Mouse (Mus musculus): Measurements from ENCODE around the gene Utp14a. TPM values are rescaled to one million over a fixed set of nuclear protein-coding genes. Genes with fewer than 3 reads are reported as not detected.
A peak's percentile ranks its signal among the peaks of the same experiment; 100 is the strongest.

Utp14a gene
- polyA plus RNA-seq, 1 experiment from 2014 or later: 20.7 TPM

GRCm38 (mm10) chrX:48257011-48257410, 349 bp downstream of the Utp14a start:
- Histone ChIP-seq H3K27ac (ENCODE audit: low read length) (peak overlapping the region; percentile 56; the same call in 1 of the 2 replicates), H3K4me1 (replicated peaks; ENCODE audit: control insufficient read depth, insufficient read depth, low read length) (peaks cover 5% of the 10 kb centered on the region; the same call in 1 of the 2 replicates), H3K9me3 (ENCODE audit: control insufficient read depth, low read length) (no peaks in the 10 kb centered on the region), H3K36me3 (ENCODE audit: control insufficient read depth, insufficient read depth) (no peaks in the 10 kb centered on the region), H3K4me2 (ENCODE audit: low read length) (peak overlapping the region; percentile 57), H3K9ac (replicated peaks; ENCODE audit: low read depth, low read length) (peak overlapping the region; percentile 51), H3K4me3 (replicated peaks; ENCODE audit: low read length) (peak overlapping the region; percentile 64), H3K27me3 (replicated peaks; ENCODE audit: control insufficient read depth, insufficient read depth, low read length) (no peaks in the 10 kb centered on the region)
- 18% methylated on average over 16 of the region's 16 CpGs for WGBS
- ATAC-seq: no peak

GRCm38 (mm10) chrX:48271671-48272070, 15.0 kb downstream of the Utp14a start:
- WGBS: 85% methylated on average over 4 of the region's 4 CpGs
- H3K27ac ChIP-seq (ENCODE audit: low read length): no peak overlapping the region
- no peak overlapping the region for H3K9ac ChIP-seq (replicated peaks; ENCODE audit: low read depth, low read length)
- ATAC-seq: no peak
- H3K4me2 ChIP-seq (ENCODE audit: low read length): no peak overlapping the region
- no peaks in the 10 kb centered on the region for H3K27me3 ChIP-seq (replicated peaks; ENCODE audit: control insufficient read depth, insufficient read depth, low read length)
- no peaks in the 10 kb centered on the region for H3K4me1 ChIP-seq (replicated peaks; ENCODE audit: control insufficient read depth, insufficient read depth, low read length)
- peaks cover 6% of the 10 kb centered on the region; the same call in 1 of the 2 replicates for H3K36me3 ChIP-seq (ENCODE audit: control insufficient read depth, insufficient read depth)
- no peak overlapping the region for H3K4me3 ChIP-seq (replicated peaks; ENCODE audit: low read length)
- H3K9me3 ChIP-seq (ENCODE audit: control insufficient read depth, low read length): no peaks in the 10 kb centered on the region

- Histone ChIP-seq H3K4me2 (ENCODE audit: low read length) (no peak overlapping the region), H3K36me3 (ENCODE audit: control insufficient read depth, insufficient read depth) (peaks cover 5% of the 10 kb centered on the region; the same call in 1 of the 2 replicates), H3K4me1 (replicated peaks; ENCODE audit: control insufficient read depth, insufficient read depth, low read length) (no peaks in the 10 kb centered on the region), H3K9ac (replicated peaks; ENCODE audit: low read depth, low read length) (no peak overlapping the region), H3K27ac (ENCODE audit: low read length) (no peak overlapping the region), H3K9me3 (ENCODE audit: control insufficient read depth, low read length) (no peaks in the 10 kb centered on the region), H3K27me3 (replicated peaks; ENCODE audit: control insufficient read depth, insufficient read depth, low read length) (no peaks in the 10 kb centered on the region), H3K4me3 (replicated peaks; ENCODE audit: low read length) (no peak overlapping the region)
- ATAC-seq: no peak
- WGBS: 87% methylated on average over 10 of the region's 10 CpGs
Observed at GRCm38 (mm10) chrX:48274634-48275033, 18.0 kb downstream of the Utp14a start.

GRCm38 (mm10) chrX:48278103-48278502, 21.4 kb downstream of the Utp14a start:
- 38% methylated on average over 3 of the region's 3 CpGs for WGBS
- Histone ChIP-seq H3K27me3 (replicated peaks; ENCODE audit: control insufficient read depth, insufficient read depth, low read length) (no peaks in the 10 kb centered on the region), H3K9ac (replicated peaks; ENCODE audit: low read depth, low read length) (no peak overlapping the region), H3K36me3 (ENCODE audit: control insufficient read depth, insufficient read depth) (0 out of 2 replicates have a peak, but pooled peaks cover 5% of the 10 kb centered on the region), H3K27ac (ENCODE audit: low read length) (no peak overlapping the region), H3K4me3 (replicated peaks; ENCODE audit: low read length) (no peak overlapping the region), H3K9me3 (ENCODE audit: control insufficient read depth, low read length) (no peaks in the 10 kb centered on the region), H3K4me2 (ENCODE audit: low read length) (no peak overlapping the region), H3K4me1 (replicated peaks; ENCODE audit: control insufficient read depth, insufficient read depth, low read length) (no peaks in the 10 kb centered on the region)
- ATAC-seq: no peak

- Histone ChIP-seq H3K4me1 (replicated peaks; ENCODE audit: control insufficient read depth, insufficient read depth, low read length) (0 out of 2 replicates have a peak, but pooled peaks cover 3% of the 10 kb centered on the region), H3K27me3 (replicated peaks; ENCODE audit: control insufficient read depth, insufficient read depth, low read length) (no peaks in the 10 kb centered on the region), H3K9ac (replicated peaks; ENCODE audit: low read depth, low read length) (peak overlapping the region; percentile 75), H3K4me3 (replicated peaks; ENCODE audit: low read length) (peak overlapping the region; percentile 57), H3K27ac (ENCODE audit: low read length) (peak overlapping the region; percentile 87), H3K9me3 (ENCODE audit: control insufficient read depth, low read length) (no peaks in the 10 kb centered on the region; the same call in 1 of the 2 replicates), H3K36me3 (ENCODE audit: control insufficient read depth, insufficient read depth) (no peaks in the 10 kb centered on the region), H3K4me2 (ENCODE audit: low read length) (peak overlapping the region; percentile 59)
- peak; percentile 88 for ATAC-seq
- 19% methylated on average over 27 of the region's 37 CpGs for WGBS
Observed at GRCm38 (mm10) chrX:48284386-48285005, 27.8 kb downstream of the Utp14a start.

GRCm38 (mm10) chrX:48285006-48285650, 28.5 kb downstream of the Utp14a start:
- H3K36me3 ChIP-seq (ENCODE audit: control insufficient read depth, insufficient read depth): no peaks in the 10 kb centered on the region
- H3K27me3 ChIP-seq (replicated peaks; ENCODE audit: control insufficient read depth, insufficient read depth, low read length): no peaks in the 10 kb centered on the region
- ATAC-seq: peak; percentile 84
- 0 out of 2 replicates have a peak, but pooled peaks cover 3% of the 10 kb centered on the region for H3K4me1 ChIP-seq (replicated peaks; ENCODE audit: control insufficient read depth, insufficient read depth, low read length)
- peak overlapping the region; percentile 59 for H3K4me2 ChIP-seq (ENCODE audit: low read length)
- H3K9ac ChIP-seq (replicated peaks; ENCODE audit: low read depth, low read length): peak overlapping the region; percentile 75
- no peaks in the 10 kb centered on the region; the same call in 1 of the 2 replicates for H3K9me3 ChIP-seq (ENCODE audit: control insufficient read depth, low read length)
- peak overlapping the region; percentile 87 for H3K27ac ChIP-seq (ENCODE audit: low read length)
- WGBS: 29% methylated on average over 22 of the region's 42 CpGs
- peak overlapping the region; percentile 57 for H3K4me3 ChIP-seq (replicated peaks; ENCODE audit: low read length)

- peak overlapping the region; percentile 57 for H3K4me3 ChIP-seq (replicated peaks; ENCODE audit: low read length)
- WGBS: 24% methylated on average over 27 of the region's 34 CpGs
- H3K27ac ChIP-seq (ENCODE audit: low read length): peak overlapping the region; percentile 19; the same call in 1 of the 2 replicates
- H3K4me1 ChIP-seq (replicated peaks; ENCODE audit: control insufficient read depth, insufficient read depth, low read length): 0 out of 2 replicates have a peak, but pooled peaks cover 3% of the 10 kb centered on the region
- H3K27me3 ChIP-seq (replicated peaks; ENCODE audit: control insufficient read depth, insufficient read depth, low read length): no peaks in the 10 kb centered on the region
- ATAC-seq: peak; percentile 62
- peak overlapping the region; percentile 55 for H3K9ac ChIP-seq (replicated peaks; ENCODE audit: low read depth, low read length)
- H3K36me3 ChIP-seq (ENCODE audit: control insufficient read depth, insufficient read depth): no peaks in the 10 kb centered on the region
- peak overlapping the region; percentile 49 for H3K4me2 ChIP-seq (ENCODE audit: low read length)
- H3K9me3 ChIP-seq (ENCODE audit: control insufficient read depth, low read length): no peaks in the 10 kb centered on the region; the same call in 1 of the 2 replicates
Observed at GRCm38 (mm10) chrX:48285651-48286021, 29.0 kb downstream of the Utp14a start.

GRCm38 (mm10) chrX:48286488-48286887, 29.8 kb downstream of the Utp14a start:
- H3K27me3 ChIP-seq (replicated peaks; ENCODE audit: control insufficient read depth, insufficient read depth, low read length): no peaks in the 10 kb centered on the region
- no peak for ATAC-seq
- no peak overlapping the region for H3K9ac ChIP-seq (replicated peaks; ENCODE audit: low read depth, low read length)
- H3K4me3 ChIP-seq (replicated peaks; ENCODE audit: low read length): no peak overlapping the region
- no peak overlapping the region for H3K27ac ChIP-seq (ENCODE audit: low read length)
- H3K4me1 ChIP-seq (replicated peaks; ENCODE audit: control insufficient read depth, insufficient read depth, low read length): 0 out of 2 replicates have a peak, but pooled peaks cover 3% of the 10 kb centered on the region
- H3K36me3 ChIP-seq (ENCODE audit: control insufficient read depth, insufficient read depth): no peaks in the 10 kb centered on the region
- 36% methylated on average over 6 of the region's 6 CpGs for WGBS
- H3K9me3 ChIP-seq (ENCODE audit: control insufficient read depth, low read length): no peaks in the 10 kb centered on the region; the same call in 1 of the 2 replicates
- no peak overlapping the region for H3K4me2 ChIP-seq (ENCODE audit: low read length)

GRCm38 (mm10) chrX:48288008-48288407, 31.3 kb downstream of the Utp14a start:
- Histone ChIP-seq H3K4me2 (ENCODE audit: low read length) (no peak overlapping the region), H3K9ac (replicated peaks; ENCODE audit: low read depth, low read length) (no peak overlapping the region), H3K9me3 (ENCODE audit: control insufficient read depth, low read length) (no peaks in the 10 kb centered on the region; the same call in 1 of the 2 replicates), H3K27me3 (replicated peaks; ENCODE audit: control insufficient read depth, insufficient read depth, low read length) (no peaks in the 10 kb centered on the region), H3K36me3 (ENCODE audit: control insufficient read depth, insufficient read depth) (no peaks in the 10 kb centered on the region), H3K4me3 (replicated peaks; ENCODE audit: low read length) (no peak overlapping the region), H3K27ac (ENCODE audit: low read length) (no peak overlapping the region), H3K4me1 (replicated peaks; ENCODE audit: control insufficient read depth, insufficient read depth, low read length) (0 out of 2 replicates have a peak, but pooled peaks cover 3% of the 10 kb centered on the region)
- no peak for ATAC-seq
- WGBS: 78% methylated on average over 4 of the region's 4 CpGs
